Mouse (Mus musculus): Measurements from ENCODE around the gene Hist2h2ab. TPM values are rescaled to one million over a fixed set of nuclear protein-coding genes. Genes with fewer than 3 reads are reported as not detected.
"Not testable (repeated sequence)": the region's sequence is repeated elsewhere in the genome, so short reads cannot be mapped to it uniquely, and the experiment has no call there.

Hist2h2ab gene
- polyA plus RNA-seq, 1 experiment from 2014 or later = 0.73 TPM

GRCm38 (mm10) chr3:96268051-96268775 lies 48.5 kb downstream of the Hist2h2ab start, which contains the start of gene Hist2h3b:
Gene Hist2h3b (plus strand): TSS chr3:96268654.
- H3K27me3 ChIP-seq (ENCODE audit: control insufficient read depth, insufficient read depth, low read depth, low read length) = no peaks in the 10 kb centered on the region
- peak within 1 kb of the TSS; percentile 82 for H3K9ac ChIP-seq (ENCODE audit: low read depth, low read length)
- ATAC-seq (ENCODE audit: low read depth) = peak; percentile 44
- H3K9me3 ChIP-seq (replicated peaks; ENCODE audit: control insufficient read depth, low read length) = no peaks in the 10 kb centered on the region
- 22% methylated on average over 30 of the region's 30 CpGs for WGBS (ENCODE audit: insufficient replicate concordance)
- H3K4me1 ChIP-seq (ENCODE audit: control insufficient read depth, low read depth, low read length) = peaks cover 36% of the 10 kb centered on the region
- no peaks in the 10 kb centered on the region for H3K36me3 ChIP-seq (ENCODE audit: control insufficient read depth, insufficient read depth)
- peak within 1 kb of the TSS; percentile 73 for H3K4me2 ChIP-seq (ENCODE audit: low read depth, low read length)
- H3K4me3 ChIP-seq (ENCODE audit: low read depth, low read length) = peak within 1 kb of the TSS; percentile 66
- H3K27ac ChIP-seq (ENCODE audit: low read length) = peak within 1 kb of the TSS; percentile 98

- not testable (repeated sequence) for H3K9me3 ChIP-seq (replicated peaks; ENCODE audit: control insufficient read depth, low read length); H3K36me3 ChIP-seq (ENCODE audit: control insufficient read depth, insufficient read depth); H3K27me3 ChIP-seq (ENCODE audit: control insufficient read depth, insufficient read depth, low read depth, low read length)
- Histone ChIP-seq H3K4me3 (ENCODE audit: low read depth, low read length) (peak overlapping the region; percentile 64), H3K9ac (ENCODE audit: low read depth, low read length) (peak overlapping the region; percentile 82), H3K4me2 (ENCODE audit: low read depth, low read length) (peak overlapping the region; percentile 73), H3K4me1 (ENCODE audit: control insufficient read depth, low read depth, low read length) (peaks cover 35% of the 10 kb centered on the region), H3K27ac (ENCODE audit: low read length) (peak overlapping the region; percentile 98)
- 0% methylated on average over 11 of the region's 44 CpGs for WGBS (ENCODE audit: insufficient replicate concordance)
- peak; percentile 27 for ATAC-seq (ENCODE audit: low read depth)
These were observed 49.2 kb downstream of the Hist2h2ab start for GRCm38 (mm10) chr3:96268776-96269378.

Small RNA genes within 50 kb of the gene (microRNA-seq; reads per million reads assigned to microRNA genes)
- gene Gm44492 = not detected
- not detected for gene Gm47311
- not detected for gene Gm47313

Other genes with a start within 250 kb of the Hist2h2ab start
- 4.2 and 4.5 TPM in 2 replicates for gene Plekho1, start 223.9 kb upstream of the Hist2h2ab start, polyA plus RNA-seq (2015; fragmentation: Nextera tagmentation; extraction: Ambion mirVana)
- 11.7 and 12.9 TPM in 2 replicates for gene Vps45, start 161.4 kb upstream of the Hist2h2ab start, polyA plus RNA-seq (2015; fragmentation: Nextera tagmentation; extraction: Ambion mirVana)
- gene Otud7b, start 115.3 kb upstream of the Hist2h2ab start, polyA plus RNA-seq (2015; fragmentation: Nextera tagmentation; extraction: Ambion mirVana) = 5.8 and 7.7 TPM in 2 replicates
- gene Mtmr11, start 57.9 kb upstream of the Hist2h2ab start, polyA plus RNA-seq (2015; fragmentation: Nextera tagmentation; extraction: Ambion mirVana) = 2.6 and 4.2 TPM in 2 replicates
- 59.4 and 59.6 TPM in 2 replicates for gene Sf3b4, start 47.5 kb upstream of the Hist2h2ab start, polyA plus RNA-seq (2015; fragmentation: Nextera tagmentation; extraction: Ambion mirVana)
- 0.12 and 0.13 TPM in 2 replicates for gene Sv2a, start 38.7 kb upstream of the Hist2h2ab start, polyA plus RNA-seq (2015; fragmentation: Nextera tagmentation; extraction: Ambion mirVana)
- gene Bola1, start 156 bp upstream of the Hist2h2ab start, polyA plus RNA-seq (2015; fragmentation: Nextera tagmentation; extraction: Ambion mirVana) = 29.4 and 32.1 TPM in 2 replicates
- 11.6 and 16.7 TPM in 2 replicates for gene Hist2h2ac, start 1.0 kb downstream of the Hist2h2ab start, polyA plus RNA-seq (2015; fragmentation: Nextera tagmentation; extraction: Ambion mirVana)
- 7.2 and 8.7 TPM in 2 replicates for gene Hist2h2be, start 1.3 kb downstream of the Hist2h2ab start, polyA plus RNA-seq (2015; fragmentation: Nextera tagmentation; extraction: Ambion mirVana)
- 9.2 and 9.8 TPM in 2 replicates for gene Hist2h3c2, start 19.3 kb downstream of the Hist2h2ab start, polyA plus RNA-seq (2015; fragmentation: Nextera tagmentation; extraction: Ambion mirVana)
- 77.1 and 92.2 TPM in 2 replicates for gene Hist2h2aa2, start 20.4 kb downstream of the Hist2h2ab start, polyA plus RNA-seq (2015; fragmentation: Nextera tagmentation; extraction: Ambion mirVana)
- gene Hist2h2aa1, start 25.6 kb downstream of the Hist2h2ab start, polyA plus RNA-seq (2015; fragmentation: Nextera tagmentation; extraction: Ambion mirVana) = 34.7 and 39.6 TPM in 2 replicates
- 4.3 and 4.9 TPM in 2 replicates for gene Hist2h3c1, start 26.8 kb downstream of the Hist2h2ab start, polyA plus RNA-seq (2015; fragmentation: Nextera tagmentation; extraction: Ambion mirVana)
- 26.6 and 34.9 TPM in 2 replicates for gene Hist2h4, start 43.4 kb downstream of the Hist2h2ab start, polyA plus RNA-seq (2015; fragmentation: Nextera tagmentation; extraction: Ambion mirVana)
- gene Hist2h3b, start 48.8 kb downstream of the Hist2h2ab start, polyA plus RNA-seq (2015; fragmentation: Nextera tagmentation; extraction: Ambion mirVana) = 78.4 and 87.8 TPM in 2 replicates
- 17.9 and 25.9 TPM in 2 replicates for gene Hist2h2bb, start 49.9 kb downstream of the Hist2h2ab start, polyA plus RNA-seq (2015; fragmentation: Nextera tagmentation; extraction: Ambion mirVana)
- 3.8 and 4.5 TPM in 2 replicates for gene Fcgr1, start 74.1 kb downstream of the Hist2h2ab start, polyA plus RNA-seq (2015; fragmentation: Nextera tagmentation; extraction: Ambion mirVana)
- gene BC107364, start 232.4 kb downstream of the Hist2h2ab start, polyA plus RNA-seq (2015; fragmentation: Nextera tagmentation; extraction: Ambion mirVana) = not detected in 2 replicates

All from liver, embryonic 16.5 days (tissue).